Mouse (Mus musculus): ENCODE results near the gene Borcs7. TPM values are rescaled to one million over a fixed set of nuclear protein-coding genes. Genes with fewer than 3 reads are reported as not detected.

The Borcs7 gene
- polyA plus RNA-seq, 1 experiment from 2014 or later: 6.6 TPM

DNA sequence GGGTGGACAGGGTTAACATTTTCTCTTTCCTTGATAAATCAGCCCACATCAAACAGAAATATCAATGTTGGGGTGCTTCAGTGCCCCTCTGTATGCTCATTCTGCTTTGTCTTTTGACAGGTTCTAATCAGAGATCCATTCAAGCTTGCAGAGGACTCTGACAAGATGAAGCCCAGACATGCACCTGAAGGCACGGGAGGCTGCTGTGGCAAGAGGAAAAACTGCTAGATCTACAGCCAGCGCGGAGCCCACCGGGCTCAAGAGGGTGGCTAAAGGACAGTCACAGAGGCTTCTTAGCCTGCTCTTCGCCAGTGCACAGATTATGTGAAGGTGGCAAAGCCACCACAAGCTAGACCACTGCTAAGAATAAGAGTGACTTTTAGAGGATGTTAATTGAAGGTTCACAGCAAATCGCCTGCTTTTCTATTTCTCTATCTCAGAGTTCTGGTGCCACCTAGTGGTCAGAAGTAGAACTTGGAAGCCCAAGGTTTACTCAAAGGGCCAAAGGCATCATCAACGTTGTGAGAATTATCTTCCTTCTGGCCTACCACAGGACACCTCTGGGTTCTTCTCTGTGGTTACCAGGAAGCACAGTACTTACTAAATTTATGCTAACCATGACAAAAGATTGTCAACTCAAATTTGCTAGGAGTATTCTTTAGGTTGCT, 50.8 kb downstream of the Borcs7 start:
- H3K36me3 ChIP-seq: peaks cover 7% of the 10 kb centered on the region; the same call in 1 of the 2 replicates
- no peaks in the 10 kb centered on the region for H3K9me3 ChIP-seq (replicated peaks)
- 48% methylated on average over 7 of the region's 7 CpGs for WGBS (ENCODE audit: insufficient replicate concordance)
- peak; percentile 47 for DNase-seq
- no peak overlapping the region for H3K27ac ChIP-seq
- peak; percentile 26; the same call in 1 of the 2 replicates for ATAC-seq (ENCODE audit: low read depth)
- 0 out of 2 replicates have a peak, but pooled peaks cover under 1% of the 10 kb centered on the region for H3K4me1 ChIP-seq (replicated peaks)
- H3K4me2 ChIP-seq: no peak overlapping the region
- no peaks in the 10 kb centered on the region for H3K27me3 ChIP-seq
- H3K4me3 ChIP-seq (replicated peaks): no peak overlapping the region
- no peak overlapping the region for H3K9ac ChIP-seq

DNA sequence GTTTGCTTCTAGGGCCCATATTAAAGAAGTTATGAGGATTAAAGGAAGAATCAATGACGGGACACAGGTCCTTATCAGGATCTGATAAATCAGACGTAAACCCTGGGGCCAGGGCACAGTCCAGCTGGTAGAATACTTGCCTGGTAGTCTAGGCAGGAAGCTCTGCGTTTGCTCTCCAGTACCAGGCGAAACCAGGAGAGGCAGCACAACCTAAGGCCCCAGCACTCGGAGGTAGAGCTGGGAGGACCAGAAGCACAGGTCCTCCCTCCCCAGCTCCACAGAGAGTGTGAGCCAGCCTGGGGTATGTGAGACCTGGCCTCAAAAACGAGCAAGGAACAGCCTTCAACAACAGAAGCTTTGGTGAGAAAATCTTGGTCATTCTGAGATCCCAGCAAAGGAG, 51.9 kb downstream of the Borcs7 start:
- no peaks in the 10 kb centered on the region for H3K9me3 ChIP-seq (replicated peaks)
- ATAC-seq (ENCODE audit: low read depth) (no peak), DNase-seq (no peak)
- no peak overlapping the region for H3K9ac ChIP-seq
- H3K4me2 ChIP-seq: no peak overlapping the region
- H3K27ac ChIP-seq: no peak overlapping the region
- WGBS (ENCODE audit: insufficient replicate concordance): 37% methylated on average over 6 of the region's 6 CpGs
- H3K4me3 ChIP-seq (replicated peaks): no peak overlapping the region
- no peaks in the 10 kb centered on the region for H3K4me1 ChIP-seq (replicated peaks)
- H3K27me3 ChIP-seq: no peaks in the 10 kb centered on the region
- peaks cover 7% of the 10 kb centered on the region; the same call in 1 of the 2 replicates for H3K36me3 ChIP-seq

- H3K27ac ChIP-seq: no peak overlapping the region
- no peak overlapping the region for H3K9ac ChIP-seq
- ATAC-seq (ENCODE audit: low read depth): no peak
- no peaks in the 10 kb centered on the region for H3K27me3 ChIP-seq
- no peak overlapping the region for H3K4me2 ChIP-seq
- H3K36me3 ChIP-seq: no peaks in the 10 kb centered on the region
- WGBS (ENCODE audit: insufficient replicate concordance): 71% methylated on average over 9 of the region's 9 CpGs
- DNase-seq: no peak
- H3K4me3 ChIP-seq (replicated peaks): no peak overlapping the region
- H3K9me3 ChIP-seq (replicated peaks): no peaks in the 10 kb centered on the region
- H3K4me1 ChIP-seq (replicated peaks): no peaks in the 10 kb centered on the region
Observed at GRCm38 (mm10) chr19:46744681-46745080, 55.0 kb downstream of the Borcs7 start.

DNA sequence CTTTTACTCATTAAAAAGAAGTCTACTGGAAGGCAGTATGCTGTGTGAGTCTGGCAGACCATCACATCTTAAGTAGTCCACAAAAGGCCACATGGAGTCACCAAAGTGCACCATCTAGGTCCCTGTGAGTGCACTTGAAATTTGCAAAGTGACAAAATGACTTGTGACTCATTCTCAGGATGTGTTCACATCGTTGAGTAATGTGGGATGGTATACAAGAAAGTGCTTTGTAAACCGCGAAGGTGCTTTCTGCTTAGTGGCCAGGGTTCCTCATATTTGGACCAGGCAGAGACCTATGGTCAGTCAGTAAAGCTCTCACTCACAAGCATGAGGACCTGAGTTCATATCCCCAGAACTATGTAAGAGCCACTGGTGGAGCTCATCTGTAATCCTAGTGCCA, 58.1 kb downstream of the Borcs7 start:
- no peak overlapping the region for H3K4me3 ChIP-seq (replicated peaks)
- H3K4me1 ChIP-seq (replicated peaks): no peaks in the 10 kb centered on the region
- no peaks in the 10 kb centered on the region for H3K9me3 ChIP-seq (replicated peaks)
- H3K9ac ChIP-seq: no peak overlapping the region
- no peak overlapping the region for H3K4me2 ChIP-seq
- H3K27ac ChIP-seq: no peak overlapping the region
- ATAC-seq (ENCODE audit: low read depth): no peak
- DNase-seq: no peak
- H3K36me3 ChIP-seq: no peaks in the 10 kb centered on the region
- 64% methylated on average over 3 of the region's 3 CpGs for WGBS (ENCODE audit: insufficient replicate concordance)
- H3K27me3 ChIP-seq: 0 out of 2 replicates have a peak, but pooled peaks cover 4% of the 10 kb centered on the region

GRCm38 (mm10) chr19:46752235-46752634, 62.5 kb downstream of the Borcs7 start:
- Histone ChIP-seq H3K9me3 (replicated peaks) (no peaks in the 10 kb centered on the region), H3K27ac (no peak overlapping the region), H3K4me3 (replicated peaks) (no peak overlapping the region), H3K4me1 (replicated peaks) (no peaks in the 10 kb centered on the region), H3K27me3 (peaks cover 10% of the 10 kb centered on the region; the same call in 1 of the 2 replicates), H3K36me3 (no peaks in the 10 kb centered on the region), H3K4me2 (no peak overlapping the region), H3K9ac (no peak overlapping the region)
- WGBS (ENCODE audit: insufficient replicate concordance): 74% methylated on average over 5 of the region's 5 CpGs
- ATAC-seq (ENCODE audit: low read depth): no peak
- no peak for DNase-seq

Other genes starting within 250 kb of the Borcs7 start
- 9.1 and 9.2 TPM in 2 replicates for gene Trim8, start 188.2 kb upstream of the Borcs7 start, polyA plus RNA-seq (2015; fragmentation: Nextera tagmentation; extraction: Ambion mirVana)
- gene Arl3, start 116.7 kb upstream of the Borcs7 start, polyA plus RNA-seq (2015; fragmentation: Nextera tagmentation; extraction: Ambion mirVana): 29.8 and 32.1 TPM in 2 replicates
- gene Sfxn2, start 116.5 kb upstream of the Borcs7 start, polyA plus RNA-seq (2015; fragmentation: Nextera tagmentation; extraction: Ambion mirVana): 18.3 and 19.8 TPM in 2 replicates
- 14.9 and 17.3 TPM in 2 replicates for gene Wbp1l, start 90.8 kb upstream of the Borcs7 start, polyA plus RNA-seq (2015; fragmentation: Nextera tagmentation; extraction: Ambion mirVana)
- 0.07 TPM in 1 of 2 replicates, not detected in the other for gene Cyp17a1, start 16.7 kb upstream of the Borcs7 start, polyA plus RNA-seq (2015; fragmentation: Nextera tagmentation; extraction: Ambion mirVana)
- gene As3mt, start 17.6 kb downstream of the Borcs7 start, polyA plus RNA-seq (2015; fragmentation: Nextera tagmentation; extraction: Ambion mirVana): 17.7 and 20.4 TPM in 2 replicates
- gene Cnnm2, start 71.7 kb downstream of the Borcs7 start, polyA plus RNA-seq (2015; fragmentation: Nextera tagmentation; extraction: Ambion mirVana): 1.2 and 1.7 TPM in 2 replicates

Measured in liver, embryonic 13.5 days (tissue).